Mouse (Mus musculus): ENCODE measurements around the gene Xkr8. TPM values are rescaled to one million over a fixed set of nuclear protein-coding genes. Genes with fewer than 3 reads are reported as not detected.
"Not testable (repeated sequence)": the region's sequence is repeated elsewhere in the genome, so short reads cannot be mapped to it uniquely, and the experiment has no call there.

Xkr8 gene
- total RNA-seq (2015) (2.6 and 3.9 TPM in 2 replicates), total RNA-seq (2017) (3.4 and 4.8 TPM in 2 replicates)

DNA sequence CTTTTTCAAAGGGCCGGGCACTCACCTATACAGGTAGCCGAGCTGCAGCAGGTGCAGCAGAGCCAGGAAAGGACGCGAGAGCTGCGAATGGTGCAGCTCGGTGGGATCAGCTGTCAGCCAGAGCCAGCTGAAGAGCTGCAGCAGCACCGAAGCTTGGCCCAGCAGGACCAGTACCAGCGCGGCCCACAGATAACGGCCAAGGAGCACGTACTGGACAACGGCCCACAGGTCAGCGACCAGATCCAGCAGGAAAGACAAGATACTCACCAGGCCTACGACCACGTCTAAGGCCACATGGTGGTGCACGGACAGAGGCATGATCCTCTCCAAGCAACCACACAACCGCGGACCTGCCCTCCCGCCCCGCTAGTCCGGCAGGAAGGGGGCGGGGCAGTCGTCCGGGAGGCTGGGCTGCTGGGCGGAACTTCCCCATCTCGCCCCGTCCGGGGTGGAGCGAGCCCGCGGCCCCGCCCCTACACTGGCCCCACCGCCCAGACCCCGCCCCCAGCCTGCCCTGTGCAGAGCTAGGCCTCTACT is at the start of gene Xkr8:
TSS of gene Xkr8 (minus strand) at position 399 of the 537 bp plus-strand sequence.
- ATAC-seq (replicated peaks; ENCODE audit: poor library complexity) = peak; percentile 93

GRCm38 (mm10) chr4:132780288-132780687 is 47.9 kb upstream of the Xkr8 start:
- peak; percentile 87 for ATAC-seq (replicated peaks; ENCODE audit: poor library complexity)

DNA sequence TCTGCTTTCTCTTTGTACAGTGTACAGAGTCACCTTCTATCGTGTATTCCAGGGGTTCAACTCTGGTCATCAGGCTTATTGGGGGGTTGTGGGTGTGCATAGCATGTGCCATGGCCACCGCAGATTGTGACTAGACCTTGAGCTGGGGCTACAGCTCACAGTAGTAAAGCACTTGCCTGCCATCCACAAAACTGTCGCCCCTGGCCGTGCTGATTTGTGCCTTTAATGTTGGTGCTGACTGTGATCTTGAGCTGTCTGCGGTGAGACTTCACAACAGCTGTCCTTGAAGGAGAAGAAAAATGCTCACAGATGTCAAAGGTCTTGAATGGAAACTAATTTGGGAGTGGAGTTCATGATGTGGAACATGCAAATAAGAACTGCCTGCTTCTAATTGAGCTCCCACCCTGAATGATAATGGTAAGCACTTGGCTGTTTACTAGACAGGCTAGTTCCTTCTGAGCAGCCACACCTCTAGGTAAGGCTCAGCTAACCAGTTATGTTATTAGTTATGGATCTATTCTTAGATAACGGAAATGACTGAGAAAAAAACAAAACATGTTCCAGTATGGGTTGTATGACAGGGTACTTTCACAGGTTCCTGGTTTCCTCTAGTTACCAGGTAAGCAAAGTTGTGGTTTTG is 46.3 kb upstream of the Xkr8 start:
- no peak for ATAC-seq (replicated peaks; ENCODE audit: poor library complexity)

DNA sequence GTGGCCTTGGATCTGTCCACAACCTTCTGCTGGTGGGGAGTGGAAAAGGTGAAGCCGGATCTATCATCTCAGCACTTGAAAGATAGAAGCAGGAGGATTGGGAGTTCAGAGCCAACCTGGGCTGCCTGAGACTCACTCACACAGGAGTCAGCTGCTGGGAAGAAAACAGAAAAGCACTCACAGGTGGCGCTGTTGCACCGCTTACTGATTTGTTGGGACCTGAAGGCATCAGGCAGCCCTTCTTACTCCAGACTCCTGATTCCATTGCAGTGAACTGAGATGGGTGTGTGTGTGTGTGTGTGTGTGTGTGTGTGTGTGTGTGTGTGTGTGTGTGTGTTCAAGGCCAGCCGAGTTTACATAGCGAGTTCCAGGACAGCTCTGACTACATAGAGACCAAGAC is 44.4 kb upstream of the Xkr8 start:
- peak; percentile 76 for ATAC-seq (replicated peaks; ENCODE audit: poor library complexity)

GRCm38 (mm10) chr4:132774905-132775304 is 42.6 kb upstream of the Xkr8 start:
- ATAC-seq (replicated peaks; ENCODE audit: poor library complexity) = no peak

DNA sequence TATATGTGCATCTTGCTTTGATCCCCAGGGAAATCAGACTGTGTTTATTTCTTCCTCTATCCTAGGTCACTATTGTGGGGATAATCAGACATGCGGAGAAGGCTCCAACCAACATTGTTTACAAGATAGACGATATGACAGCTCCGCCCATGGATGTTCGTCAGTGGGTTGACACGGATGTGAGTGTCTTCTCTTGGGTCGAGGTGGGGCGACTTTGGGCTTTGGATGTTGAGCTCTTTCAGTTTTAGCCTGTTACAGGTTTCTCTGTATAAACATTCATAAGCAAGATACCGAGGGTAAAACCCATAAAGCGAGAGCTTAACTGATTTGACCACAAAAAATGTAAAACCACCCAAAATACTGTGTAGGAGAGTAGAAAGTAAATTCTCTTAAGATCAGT is 39.4 kb upstream of the Xkr8 start:
- ATAC-seq (replicated peaks; ENCODE audit: poor library complexity) = no peak

- ATAC-seq (replicated peaks; ENCODE audit: poor library complexity) = peak; percentile 99
These were observed 35.8 kb upstream of the Xkr8 start, which contains the start of gene Rpa2 for GRCm38 (mm10) chr4:132767914-132768876. Gene Rpa2 (plus strand): TSS chr4:132768332.

- ATAC-seq (replicated peaks; ENCODE audit: poor library complexity) = not testable (repeated sequence)
These were observed 30.8 kb upstream of the Xkr8 start for GRCm38 (mm10) chr4:132763125-132763524.

DNA sequence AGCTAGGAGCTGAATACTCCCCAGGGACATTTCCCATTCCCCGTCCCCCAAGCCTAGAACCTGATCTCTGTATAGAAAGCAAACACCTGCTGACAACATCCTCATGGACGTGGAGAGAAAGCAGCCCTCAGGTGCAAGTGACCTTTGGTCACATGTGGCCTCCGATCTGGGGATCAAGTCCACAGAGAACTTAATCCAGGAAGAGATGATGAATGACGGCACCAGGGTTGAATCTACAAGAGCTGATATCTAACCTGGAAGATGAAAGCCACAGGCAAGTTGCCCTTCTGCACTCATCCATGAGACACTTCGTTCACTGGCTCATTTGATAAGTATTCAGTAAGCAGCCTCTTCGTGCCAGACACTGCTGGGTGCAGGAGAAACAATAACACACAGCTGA is 30.3 kb upstream of the Xkr8 start:
- no peak for ATAC-seq (replicated peaks; ENCODE audit: poor library complexity)

DNA sequence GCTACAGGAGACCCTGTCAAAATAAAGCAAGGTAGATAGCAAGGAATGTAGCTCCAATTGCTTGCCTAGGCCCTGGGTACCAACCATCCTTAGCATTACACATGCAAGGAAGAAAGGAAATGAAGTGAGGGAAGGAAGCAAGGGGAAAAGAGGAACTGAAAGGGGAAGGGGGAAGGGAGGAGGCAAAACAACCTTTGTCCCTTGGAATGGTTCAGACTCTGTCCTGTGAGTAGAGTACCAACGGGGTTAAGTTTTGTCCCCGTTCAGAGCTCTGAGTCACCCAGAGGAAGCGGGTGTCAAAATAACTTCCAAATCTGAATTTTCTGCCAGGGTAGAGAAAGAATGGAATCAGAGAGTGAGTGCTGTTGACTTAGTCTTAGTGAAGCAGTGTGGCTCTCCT is 27.9 kb upstream of the Xkr8 start:
- peak; percentile 30; the same call in 1 of the 2 replicates for ATAC-seq (replicated peaks; ENCODE audit: poor library complexity)

GRCm38 (mm10) chr4:132757633-132758351 is 25.4 kb upstream of the Xkr8 start:
- ATAC-seq (replicated peaks; ENCODE audit: poor library complexity) = no peak

DNA sequence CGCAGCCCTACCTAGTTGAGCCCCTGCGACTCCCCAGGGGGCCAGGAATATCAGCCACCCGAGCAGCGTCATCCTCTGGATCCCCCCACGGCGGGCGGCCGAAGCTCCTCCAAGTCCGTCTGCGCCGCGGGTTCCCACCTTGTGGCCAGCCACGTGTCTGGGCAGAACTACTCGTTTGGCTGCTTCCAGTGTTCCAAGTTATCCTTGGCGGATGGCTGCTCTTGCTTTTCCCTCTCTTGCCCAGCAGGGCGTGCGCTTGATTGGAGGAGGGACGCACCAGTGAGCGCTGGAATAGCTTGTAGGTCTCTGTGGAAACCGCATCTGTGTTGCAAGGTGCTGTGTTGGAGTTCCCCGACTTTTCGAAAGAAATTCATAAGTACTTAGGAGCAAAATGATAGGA is 24.6 kb upstream of the Xkr8 start, which contains the start of gene Smpdl3b:
TSS of gene Smpdl3b (minus strand) at position 279 of the 400 bp plus-strand sequence.
- ATAC-seq (replicated peaks; ENCODE audit: poor library complexity) = peak; percentile 84

GRCm38 (mm10) chr4:132752992-132753391 is 20.6 kb upstream of the Xkr8 start:
- peak; percentile 73 for ATAC-seq (replicated peaks; ENCODE audit: poor library complexity)

DNA sequence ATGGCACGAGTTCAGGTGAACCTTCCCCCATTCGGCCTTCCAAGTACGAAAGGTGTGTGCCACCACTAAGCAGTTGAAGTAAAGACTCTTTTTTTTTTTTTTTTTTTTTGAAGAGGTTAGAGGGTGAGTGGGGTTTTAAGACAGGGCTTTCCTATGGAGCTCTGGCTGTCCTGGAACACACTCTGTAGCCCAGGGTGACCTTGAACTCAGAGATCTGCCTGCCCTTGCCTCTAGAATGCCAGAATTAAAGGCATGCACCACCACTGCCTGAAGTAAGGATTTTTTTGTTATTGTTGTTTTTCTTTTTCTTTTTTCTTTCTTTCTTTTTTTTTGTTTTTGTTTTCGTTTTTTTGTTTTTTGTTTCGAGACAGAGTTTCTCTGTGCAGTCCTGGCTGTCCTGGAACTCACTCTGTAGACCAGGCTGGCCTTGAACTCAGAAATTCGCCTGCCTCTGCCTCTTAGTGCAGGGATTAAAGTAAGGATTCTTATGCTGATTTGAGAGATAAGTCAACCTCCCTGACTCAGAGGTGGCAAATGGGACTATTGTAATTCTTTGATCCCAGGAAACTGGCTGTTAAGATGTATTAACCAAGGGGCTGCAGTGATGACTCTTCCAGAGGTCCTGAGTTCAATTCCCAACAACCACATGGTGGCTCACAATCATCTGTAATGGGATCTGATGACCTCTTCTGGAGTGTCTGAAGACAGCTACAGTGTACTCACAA is 17.1 kb upstream of the Xkr8 start:
- no peak for ATAC-seq (replicated peaks; ENCODE audit: poor library complexity)

DNA sequence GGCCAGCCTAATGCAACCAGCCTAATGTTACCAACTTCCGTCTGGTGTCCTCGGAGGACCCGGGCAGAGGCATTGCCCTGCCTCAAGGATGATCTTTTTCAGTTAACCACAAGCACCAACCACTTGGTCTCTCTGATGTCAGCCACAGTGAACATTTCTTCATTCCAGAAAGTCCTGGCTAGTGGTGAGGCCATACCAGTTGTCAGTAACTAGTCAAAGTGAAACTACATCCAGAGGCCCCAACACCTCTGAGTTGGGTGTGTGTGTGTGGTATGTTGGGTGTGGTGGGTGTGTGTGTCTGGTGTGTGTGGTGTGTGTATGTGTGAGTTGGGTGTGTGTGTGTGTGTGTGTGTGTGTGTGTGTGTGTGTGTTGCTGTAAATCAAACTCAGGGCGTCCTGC is 16.4 kb upstream of the Xkr8 start:
- peak; percentile 61 for ATAC-seq (replicated peaks; ENCODE audit: poor library complexity)

DNA sequence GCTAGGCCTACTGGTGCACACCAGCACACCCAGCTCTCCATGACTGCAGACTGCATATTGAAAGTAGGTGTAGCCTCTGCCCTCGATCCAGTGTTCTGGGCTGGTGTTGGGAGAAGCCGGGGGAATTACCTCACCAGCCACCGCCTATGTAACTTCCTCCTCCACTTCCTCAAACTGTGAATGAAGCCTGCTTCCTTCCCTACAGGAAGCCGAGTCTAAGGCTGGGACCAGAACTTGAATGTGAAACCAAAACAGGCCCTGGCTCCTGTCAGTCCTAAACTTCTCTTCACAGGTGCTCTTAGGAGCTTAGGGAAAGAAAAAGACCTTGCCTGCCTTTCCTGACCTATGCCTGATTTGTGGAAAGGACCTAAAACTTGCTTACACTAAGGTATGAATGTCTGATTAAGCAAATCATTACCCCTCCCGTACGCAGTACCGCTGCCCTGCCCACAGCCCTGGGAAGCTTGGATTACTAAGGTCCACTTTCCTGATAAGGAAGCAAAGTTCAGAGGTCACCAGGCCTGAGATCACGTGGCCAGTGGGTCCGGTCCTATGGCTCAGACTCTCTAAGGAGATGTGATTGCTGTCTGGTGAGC is 15.4 kb upstream of the Xkr8 start:
- peak; percentile 81 for ATAC-seq (replicated peaks; ENCODE audit: poor library complexity)

GRCm38 (mm10) chr4:132746911-132747517 is 14.7 kb upstream of the Xkr8 start:
- ATAC-seq (replicated peaks; ENCODE audit: poor library complexity) = no peak

DNA sequence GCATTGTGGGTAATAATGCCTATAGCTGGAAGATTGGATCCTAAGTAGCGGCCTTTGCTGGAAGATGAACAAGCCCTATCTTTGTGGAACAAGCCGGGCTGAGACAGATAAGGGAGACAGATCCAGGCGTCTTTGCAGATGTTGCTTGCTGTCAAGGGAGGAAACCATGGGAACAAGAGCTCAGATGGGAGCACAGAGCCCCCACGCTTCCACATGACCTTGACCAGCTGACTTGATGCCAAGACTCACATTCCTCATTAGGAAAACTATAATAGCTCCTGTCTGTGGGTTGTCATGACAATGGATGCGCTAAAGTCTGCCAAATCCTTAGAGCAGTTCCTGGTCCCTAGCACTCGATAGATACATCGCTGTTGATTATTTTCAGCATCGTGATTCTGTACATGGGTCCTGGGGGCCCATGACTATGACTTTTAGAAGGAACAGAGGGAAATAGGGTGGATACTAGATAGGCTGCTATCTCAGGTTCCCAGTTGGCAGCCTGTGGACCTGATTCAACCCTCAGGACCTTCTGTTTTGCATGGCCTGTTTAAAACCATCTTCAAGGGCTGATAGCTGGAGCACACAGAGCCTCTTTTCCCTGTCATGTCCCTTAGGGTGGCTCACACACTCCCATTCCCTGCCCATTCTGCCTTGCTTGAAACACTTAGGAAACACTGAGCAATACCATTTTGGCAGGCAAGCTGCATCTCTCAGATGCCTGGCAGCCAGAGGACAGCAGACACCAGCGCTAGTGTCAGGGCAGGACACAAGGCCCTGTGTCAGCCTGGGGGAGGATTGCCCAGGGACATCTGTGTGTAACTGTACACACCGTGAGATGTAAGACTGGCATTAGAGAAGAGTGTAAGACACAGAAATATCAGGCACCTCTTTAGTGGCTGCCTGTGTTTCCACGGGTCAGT is 11.9 kb upstream of the Xkr8 start:
- ATAC-seq (replicated peaks; ENCODE audit: poor library complexity) = peak; percentile 55
